Mouse (Mus musculus) midbrain, embryonic 13.5 days (tissue): ENCODE data around the gene Kcnmb4. TPM values are rescaled to one million over a fixed set of nuclear protein-coding genes. Genes with fewer than 3 reads are reported as not detected.
A peak's percentile ranks its signal among the peaks of the same experiment; 100 is the strongest.

ENCODE experiments used
- ATAC-seq: fragments of 200-750 bp; cut with Nextera tagmentation; 2 replicates; pipeline ENCODE4 v1.8.0; 2017; ENCODE audit warnings: mild to moderate bottlenecking, moderate TSS enrichment, moderate library complexity
- H3K27ac ChIP-seq: fragments of 300-500 bp; sonication (generic); 2 replicates; pipeline ENCODE4 v1.5.1; 2015; ENCODE audit warnings: inconsistent platforms, mild to moderate bottlenecking, moderate library complexity
- H3K27me3 ChIP-seq: fragments of 300-500 bp; sonication (generic); 2 replicates; pipeline ENCODE4 v1.6.1; 2015; ENCODE audit warnings: mild to moderate bottlenecking, inconsistent platforms
- H3K36me3 ChIP-seq: fragments of 300-500 bp; sonication (generic); 2 replicates; pipeline ENCODE4 v1.6.1; 2015; ENCODE audit warnings: mild to moderate bottlenecking, inconsistent platforms
- H3K4me1 ChIP-seq: fragments of 300-500 bp; sonication (generic); replicated peaks from 2 replicates; pipeline ENCODE4 v1.6.1; 2015; ENCODE audit warnings: inconsistent platforms
- H3K4me2 ChIP-seq: fragments of 300-500 bp; sonication (generic); replicated peaks from 2 replicates; pipeline ENCODE4 v1.6.1; 2015; ENCODE audit warnings: moderate library complexity, mild to moderate bottlenecking, inconsistent platforms
- H3K4me3 ChIP-seq: fragments of 300-500 bp; sonication (generic); replicated peaks from 2 replicates; pipeline ENCODE4 v1.5.1; 2015; ENCODE audit warnings: mild to moderate bottlenecking, inconsistent platforms
- H3K9ac ChIP-seq: fragments of 300-500 bp; sonication (generic); replicated peaks from 2 replicates; pipeline ENCODE4 v1.6.1; 2015; ENCODE audit warnings: mild to moderate bottlenecking, inconsistent platforms
- H3K9me3 ChIP-seq: fragments of 300-500 bp; sonication (generic); 2 replicates; pipeline ENCODE4 v1.6.1; 2016; ENCODE audit warnings: mild to moderate bottlenecking, inconsistent platforms
- WGBS: fragments of 180-500 bp; shearing (Covaris S2); methylation state at CpG from one replicate; pipeline ENCODE4 v1.1.7; 2015; 5-methylcytosine and 5-hydroxymethylcytosine counted together
- polyA plus RNA-seq: library from polyadenylated mRNA; unstranded; fragments of >200 nt; fragmentation: Nextera tagmentation; extraction: Ambion mirVana; gene quantifications from 2 replicates; pipeline ENCODE4 v1.2.1, GENCODE M21; 2015

Kcnmb4 gene
- polyA plus RNA-seq, 1 experiment from 2014 or later = 12.9 TPM

- peaks cover 10% of the 10 kb centered on the region; the same call in 1 of the 2 replicates for H3K4me1 ChIP-seq
- no peaks in the 10 kb centered on the region for H3K27me3 ChIP-seq
- H3K4me2 ChIP-seq = no peak overlapping the region
- H3K9me3 ChIP-seq = peaks cover 5% of the 10 kb centered on the region; the same call in 1 of the 2 replicates
- no peak overlapping the region for H3K9ac ChIP-seq
- no peak; the same call in 1 of the 2 replicates for ATAC-seq
- H3K4me3 ChIP-seq = no peak overlapping the region
- no peak overlapping the region for H3K27ac ChIP-seq
- peaks cover 6% of the 10 kb centered on the region; the same call in 1 of the 2 replicates for H3K36me3 ChIP-seq
- 74% methylated on average over 24 of the region's 24 CpGs for WGBS
Observed at GRCm38 (mm10) chr10:116418121-116418726, 55.5 kb downstream of the Kcnmb4 start.

- H3K27me3 ChIP-seq = no peaks in the 10 kb centered on the region
- H3K36me3 ChIP-seq = peaks cover 6% of the 10 kb centered on the region; the same call in 1 of the 2 replicates
- 82% methylated on average over 5 of the region's 5 CpGs for WGBS
- no peak overlapping the region for H3K9ac ChIP-seq
- no peak overlapping the region for H3K4me3 ChIP-seq
- peaks cover 10% of the 10 kb centered on the region; the same call in 1 of the 2 replicates for H3K4me1 ChIP-seq
- no peak overlapping the region for H3K27ac ChIP-seq
- H3K9me3 ChIP-seq = peaks cover 5% of the 10 kb centered on the region; the same call in 1 of the 2 replicates
- no peak overlapping the region for H3K4me2 ChIP-seq
- 0 out of 2 replicates have a peak, but pooled peaks have one; percentile 30 for ATAC-seq
Observed at GRCm38 (mm10) chr10:116416726-116417125, 57.0 kb downstream of the Kcnmb4 start.

DNA sequence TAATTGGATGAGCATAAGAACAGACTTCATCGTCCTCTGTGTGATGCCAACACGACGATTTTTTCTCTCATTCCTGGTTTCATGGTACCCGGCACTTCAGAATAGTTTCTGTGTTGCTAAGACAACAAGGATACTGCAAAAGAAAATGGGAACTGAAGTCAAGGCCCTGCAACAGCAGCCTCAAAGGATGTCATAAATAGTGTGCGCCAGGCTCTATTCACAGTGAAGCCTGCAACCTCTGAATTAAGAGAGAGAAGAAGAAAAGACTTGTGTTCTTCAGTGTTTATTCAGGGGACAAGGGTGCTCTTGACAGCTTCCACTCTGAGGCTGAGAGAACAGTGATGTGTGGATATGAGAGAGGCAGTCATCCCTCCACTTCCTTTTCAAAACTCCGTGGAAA, 57.5 kb downstream of the Kcnmb4 start:
- Histone ChIP-seq H3K9ac (no peak overlapping the region), H3K36me3 (peaks cover 6% of the 10 kb centered on the region; the same call in 1 of the 2 replicates), H3K4me3 (no peak overlapping the region), H3K4me2 (no peak overlapping the region), H3K27me3 (no peaks in the 10 kb centered on the region), H3K27ac (no peak overlapping the region; the same call in 1 of the 2 replicates), H3K4me1 (peaks cover 10% of the 10 kb centered on the region; the same call in 1 of the 2 replicates), H3K9me3 (peaks cover 5% of the 10 kb centered on the region; the same call in 1 of the 2 replicates)
- ATAC-seq = peak; percentile 70
- 22% methylated on average over 6 of the region's 6 CpGs for WGBS

GRCm38 (mm10) chr10:116410826-116411225, 62.9 kb downstream of the Kcnmb4 start:
- Histone ChIP-seq H3K4me2 (no peak overlapping the region), H3K4me3 (no peak overlapping the region), H3K9ac (no peak overlapping the region), H3K27ac (no peak overlapping the region), H3K9me3 (peaks cover 5% of the 10 kb centered on the region; the same call in 1 of the 2 replicates), H3K4me1 (peaks cover under 1% of the 10 kb centered on the region; the same call in 1 of the 2 replicates), H3K27me3 (no peaks in the 10 kb centered on the region), H3K36me3 (peaks cover 6% of the 10 kb centered on the region; the same call in 1 of the 2 replicates)
- WGBS = 58% methylated on average over 9 of the region's 9 CpGs
- no peak for ATAC-seq

- no peak overlapping the region for H3K4me2 ChIP-seq
- H3K27ac ChIP-seq = no peak overlapping the region
- 73% methylated on average over 19 of the region's 19 CpGs for WGBS
- H3K9ac ChIP-seq = no peak overlapping the region
- no peaks in the 10 kb centered on the region for H3K9me3 ChIP-seq
- no peak overlapping the region for H3K4me3 ChIP-seq
- no peak for ATAC-seq
- no peaks in the 10 kb centered on the region for H3K4me1 ChIP-seq
- H3K36me3 ChIP-seq = no peaks in the 10 kb centered on the region
- no peaks in the 10 kb centered on the region for H3K27me3 ChIP-seq
Observed at GRCm38 (mm10) chr10:116407684-116408359, 65.9 kb downstream of the Kcnmb4 start.

GRCm38 (mm10) chr10:116405011-116405410, 68.7 kb downstream of the Kcnmb4 start:
- 91% methylated on average over 6 of the region's 6 CpGs for WGBS

GRCm38 (mm10) chr10:116403679-116404078, 70.0 kb downstream of the Kcnmb4 start:
- ATAC-seq = no peak
- no peak overlapping the region for H3K27ac ChIP-seq
- no peaks in the 10 kb centered on the region for H3K27me3 ChIP-seq
- H3K4me2 ChIP-seq = no peak overlapping the region
- H3K4me3 ChIP-seq = no peak overlapping the region
- no peaks in the 10 kb centered on the region for H3K9me3 ChIP-seq
- no peaks in the 10 kb centered on the region for H3K36me3 ChIP-seq
- 81% methylated on average over 4 of the region's 4 CpGs for WGBS
- H3K4me1 ChIP-seq = no peaks in the 10 kb centered on the region
- H3K9ac ChIP-seq = no peak overlapping the region

More at GRCm38 (mm10) chr10:116405011-116405410, 68.7 kb downstream of the Kcnmb4 start:
- Histone ChIP-seq H3K4me1 (no peaks in the 10 kb centered on the region), H3K9ac (no peak overlapping the region), H3K27me3 (no peaks in the 10 kb centered on the region), H3K4me3 (no peak overlapping the region), H3K27ac (no peak overlapping the region), H3K9me3 (no peaks in the 10 kb centered on the region), H3K36me3 (no peaks in the 10 kb centered on the region), H3K4me2 (no peak overlapping the region)
- no peak for ATAC-seq

DNA sequence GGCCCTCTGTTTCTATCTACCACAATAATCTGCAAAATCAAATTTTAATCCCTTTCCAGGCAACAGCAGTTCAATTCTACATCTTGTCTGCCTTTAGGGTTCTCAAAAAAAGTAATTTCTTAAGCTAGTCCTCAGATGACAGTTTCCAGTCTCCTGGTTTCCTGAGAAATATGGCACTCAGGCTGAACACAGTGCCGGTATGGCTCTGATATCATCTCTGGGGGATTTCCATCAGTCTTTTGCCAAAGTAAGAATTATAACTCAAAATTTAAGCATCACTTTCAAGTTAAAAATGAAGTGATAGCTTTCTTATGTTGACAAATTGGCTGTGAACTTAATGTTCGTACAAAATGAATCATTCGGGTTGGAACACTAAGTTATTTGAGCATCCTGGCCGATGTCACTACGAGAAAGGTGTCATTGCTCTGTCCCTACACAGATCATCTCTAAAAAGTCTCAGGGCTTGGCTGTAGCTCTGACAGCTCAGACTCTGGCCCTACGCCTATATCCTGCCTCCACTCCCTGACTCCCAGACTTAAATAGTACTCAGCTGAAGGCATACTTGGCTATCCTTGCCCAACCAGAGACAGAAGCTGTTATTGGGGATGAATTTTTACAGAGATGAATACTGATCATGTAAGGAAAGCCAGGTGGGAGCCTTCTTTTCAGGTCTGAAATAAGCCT, 70.8 kb downstream of the Kcnmb4 start:
- Histone ChIP-seq H3K27ac (no peak overlapping the region), H3K36me3 (no peaks in the 10 kb centered on the region), H3K9me3 (no peaks in the 10 kb centered on the region), H3K4me3 (no peak overlapping the region), H3K9ac (no peak overlapping the region), H3K4me1 (no peaks in the 10 kb centered on the region), H3K4me2 (no peak overlapping the region), H3K27me3 (no peaks in the 10 kb centered on the region)
- 93% methylated on average over 6 of the region's 6 CpGs for WGBS
- ATAC-seq = no peak

DNA sequence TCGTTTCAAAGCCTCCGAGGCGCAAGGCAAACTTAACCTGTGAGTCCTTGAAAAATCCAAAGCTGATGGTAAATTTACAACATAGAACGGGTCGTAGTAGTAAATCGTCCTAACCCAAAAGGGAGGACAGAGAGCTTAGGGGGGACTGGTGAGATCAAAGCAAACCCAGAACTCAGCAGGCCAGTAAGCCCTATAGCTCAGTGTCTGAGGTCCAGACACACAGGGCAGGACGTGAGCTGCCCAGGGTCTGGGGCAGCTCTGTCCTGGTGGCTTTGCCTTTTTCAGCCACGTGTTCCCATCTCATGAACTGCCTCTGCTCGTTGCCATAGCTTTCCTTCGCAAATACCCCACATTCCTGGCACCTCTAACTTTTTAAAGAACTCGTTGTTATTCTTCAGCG, 75.7 kb downstream of the Kcnmb4 start:
- WGBS = 57% methylated on average over 12 of the region's 12 CpGs
- H3K9me3 ChIP-seq = no peaks in the 10 kb centered on the region
- no peak overlapping the region for H3K9ac ChIP-seq
- no peak overlapping the region for H3K27ac ChIP-seq
- no peak overlapping the region for H3K4me3 ChIP-seq
- peaks cover 5% of the 10 kb centered on the region; the same call in 1 of the 2 replicates for H3K4me1 ChIP-seq
- peak overlapping the region; percentile 32 for H3K4me2 ChIP-seq
- no peak for ATAC-seq
- no peaks in the 10 kb centered on the region for H3K27me3 ChIP-seq
- H3K36me3 ChIP-seq = no peaks in the 10 kb centered on the region

- Histone ChIP-seq H3K27me3 (no peaks in the 10 kb centered on the region), H3K4me1 (peaks cover 5% of the 10 kb centered on the region; the same call in 1 of the 2 replicates), H3K36me3 (no peaks in the 10 kb centered on the region), H3K27ac (no peak overlapping the region), H3K9me3 (no peaks in the 10 kb centered on the region), H3K4me2 (peak overlapping the region; percentile 32), H3K9ac (no peak overlapping the region), H3K4me3 (no peak overlapping the region)
- 26% methylated on average over 14 of the region's 14 CpGs for WGBS
- no peak for ATAC-seq
Observed at GRCm38 (mm10) chr10:116397573-116397972, 76.1 kb downstream of the Kcnmb4 start.

DNA sequence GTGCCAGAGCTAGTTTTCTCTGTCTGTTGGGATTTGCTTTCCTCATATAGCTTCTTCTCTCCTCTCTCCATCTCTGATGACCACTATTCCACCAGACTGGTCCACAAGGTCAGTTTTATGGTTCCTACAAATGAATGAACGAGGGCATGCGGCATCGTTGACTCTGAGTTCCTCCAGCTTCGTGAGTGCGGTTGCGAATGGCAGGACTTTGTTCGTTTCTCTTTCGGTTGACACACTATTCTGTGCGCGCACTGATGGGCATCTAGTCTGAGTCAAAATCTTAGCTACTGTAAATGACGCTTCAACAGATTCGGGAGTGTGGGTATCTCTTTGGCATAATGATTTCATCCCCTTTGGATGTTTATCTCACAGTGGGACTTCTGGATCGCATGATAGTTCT, 76.7 kb downstream of the Kcnmb4 start:
- no peak for ATAC-seq
- WGBS = 92% methylated on average over 13 of the region's 13 CpGs

GRCm38 (mm10) chr10:116396279-116396678, 77.4 kb downstream of the Kcnmb4 start:
- no peak overlapping the region for H3K27ac ChIP-seq
- no peak overlapping the region for H3K4me3 ChIP-seq
- no peaks in the 10 kb centered on the region for H3K36me3 ChIP-seq
- H3K9me3 ChIP-seq = no peaks in the 10 kb centered on the region
- no peaks in the 10 kb centered on the region for H3K27me3 ChIP-seq
- 88% methylated on average over 5 of the region's 5 CpGs for WGBS
- no peak for ATAC-seq
- H3K4me2 ChIP-seq = no peak overlapping the region
- no peak overlapping the region for H3K9ac ChIP-seq
- H3K4me1 ChIP-seq = peaks cover 5% of the 10 kb centered on the region; the same call in 1 of the 2 replicates

More for the DNA sequence above, 76.7 kb downstream of the Kcnmb4 start:
- peaks cover 5% of the 10 kb centered on the region; the same call in 1 of the 2 replicates for H3K4me1 ChIP-seq
- no peaks in the 10 kb centered on the region for H3K9me3 ChIP-seq
- no peaks in the 10 kb centered on the region for H3K27me3 ChIP-seq
- H3K36me3 ChIP-seq = no peaks in the 10 kb centered on the region
- no peak overlapping the region for H3K9ac ChIP-seq
- no peak overlapping the region for H3K4me3 ChIP-seq
- H3K27ac ChIP-seq = no peak overlapping the region
- no peak overlapping the region for H3K4me2 ChIP-seq
